Mouse (Mus musculus) cortical plate, adult 2 months (tissue): ENCODE data around the gene Mapkbp1.

Source experiments
- CTCF ChIP-seq: fragments of 200-500 bp; IDR thresholded peaks from 2 replicates; pipeline ENCODE4 v1.5.1; 2011; ENCODE audit warnings: mild to moderate bottlenecking, control low read depth, low read length; ENCODE audit not compliant: insufficient read depth; ENCODE audit errors: extremely low read depth
- POLR2A ChIP-seq: fragments of 200-500 bp; IDR thresholded peaks from 2 replicates; pipeline ENCODE4 v1.6.1; 2011; ENCODE audit warnings: mild to moderate bottlenecking, low read length, control low read depth; ENCODE audit not compliant: insufficient read depth; ENCODE audit errors: extremely low read depth

GRCm38 (mm10) chr2:120024337-120024736 is 51.8 kb downstream of the Mapkbp1 start:
- TF ChIP-seq CTCF (no peak), POLR2A (no peak)
